Mouse (Mus musculus): ENCODE results near the gene Pced1b.

Gene Pced1b

GRCm38 (mm10) chr15:97431533-97431932 is 184.6 kb downstream of the Pced1b start:
- in situ Hi-C loops (cut with MboI, MseI): no loop called here

GRCm38 (mm10) chr15:97432221-97432620 is 185.3 kb downstream of the Pced1b start:
- in situ Hi-C loops (cut with MboI, MseI): no loop called here
